In genomic region chr11:116850833-116851477, GRCm38 (mm10) we compare ENCODE assay signal across 9 mouse cellular contexts. TPM values are rescaled to one million over a fixed set of nuclear protein-coding genes. Genes with fewer than 3 reads are reported as not detected.
DNase-seq lines count a peak whose midpoint lies in the region; ATAC-seq and TF ChIP-seq lines count a peak whose summit lies in the region.
"Had no signal": no experiment of that assay in that cellular context is flagged by ENCODE, and none has a peak within 500 bp of the region (broad histone marks: within the 10 kb centered on the region; RNA-seq: fewer than 3 reads in every experiment).

No protein-coding gene starts in this region.

- DNase-seq in cerebellum, adult 9-10 months, result peak; percentile 45
- DNase-seq in cerebellum, adult 11 months, result no peak
- DNase-seq in spleen, adult 2 months (ENCODE audit: low read depth in 1 of 2, low spot score in 2 of 2), result no peak
- DNase-seq in spleen, adult 18-20 months, result no peak
- DNase-seq in liver, embryonic 13.5 days, result no peak
- no peak for DNase-seq in cerebellum, postnatal 4 days (ENCODE audit: low spot score in 2 of 2)
- no peak for DNase-seq in thymus, postnatal 10 days (ENCODE audit: low spot score in 2 of 2)
- no peak for DNase-seq in cerebellum, adult 11-12 months
- DNase-seq: cerebellum, postnatal 25 days had no signal

- no peak overlapping the region for H3K27ac ChIP-seq in spleen, adult 2 months (ENCODE audit: insufficient read depth, low read length)
- H3K27ac ChIP-seq in liver, embryonic 13.5 days, result peak overlapping the region; percentile 98

- H3K36me3 ChIP-seq in spleen, adult 2 months (ENCODE audit: control insufficient read depth, insufficient read depth, low read length), result peaks cover 20% of the 10 kb centered on the region
- H3K36me3 ChIP-seq in liver, embryonic 13.5 days, result peaks cover 60% of the 10 kb centered on the region

- H3K4me3 ChIP-seq in spleen, adult 2 months (ENCODE audit: extremely low read depth, insufficient read depth, insufficient read length), result peak overlapping the region; percentile 72
- peak overlapping the region; percentile 98 for H3K4me3 ChIP-seq in liver, embryonic 13.5 days (replicated peaks)

- TF ChIP-seq CTCF in spleen, adult 2 months (IDR thresholded peaks at IDR 0.05; ENCODE audit: extremely low read depth, insufficient read depth, insufficient read length, insufficient replicate concordance), result no peak

- H3K9ac ChIP-seq in liver, embryonic 13.5 days, result peak overlapping the region; percentile 99

- no peak for TF ChIP-seq POLR2A in spleen, adult 2 months (IDR thresholded peaks at IDR 0.05; ENCODE audit: low read depth, low read length)

- peak overlapping the region; percentile 90 for H3K4me2 ChIP-seq in liver, embryonic 13.5 days

- no peak for ATAC-seq in liver, embryonic 13.5 days (ENCODE audit: low read depth)

- WGBS in spleen, adult 2 months, result 11% methylated on average over 6 of the region's 6 CpGs
- WGBS in liver, embryonic 13.5 days (ENCODE audit: insufficient replicate concordance), result 20% methylated on average over 6 of the region's 6 CpGs

- H3K27me3 ChIP-seq in spleen, adult 2 months (ENCODE audit: control insufficient read depth, insufficient read depth, low read length), result no peaks in the 10 kb centered on the region
- H3K27me3 ChIP-seq in liver, embryonic 13.5 days, result no peaks in the 10 kb centered on the region

- no peaks in the 10 kb centered on the region; the same call in none of the 2 replicates for H3K4me1 ChIP-seq in spleen, adult 2 months (ENCODE audit: control insufficient read depth, insufficient read depth, insufficient read length)
- H3K4me1 ChIP-seq in liver, embryonic 13.5 days (replicated peaks), result peaks cover 62% of the 10 kb centered on the region

- H3K9me3 ChIP-seq in liver, embryonic 13.5 days (replicated peaks), result no peaks in the 10 kb centered on the region

RNA-seq across cellular contexts. Expression of gene Mfsd11, which starts 1.3 kb away (rescaled TPM):
- 14.2 and 15.7 TPM in 2 replicates for polyA plus RNA-seq in spleen, adult 2 months (2012; rRNA removed)
- polyA plus RNA-seq in liver, embryonic 13.5 days (2015; fragmentation: Nextera tagmentation; extraction: Ambion mirVana), result 10.4 and 11.8 TPM in 2 replicates

RNA-seq across cellular contexts. Expression of gene Srsf2, which starts 1.9 kb away (rescaled TPM):
- polyA plus RNA-seq in spleen, adult 2 months (2012; rRNA removed), result 546 and 923 TPM in 2 replicates
- 543 and 573 TPM in 2 replicates for polyA plus RNA-seq in liver, embryonic 13.5 days (2015; fragmentation: Nextera tagmentation; extraction: Ambion mirVana)

RNA-seq across cellular contexts. Expression of gene Jmjd6, which starts 7.7 kb away (rescaled TPM):
- polyA plus RNA-seq in spleen, adult 2 months (2012; rRNA removed), result 21.7 and 23.3 TPM in 2 replicates
- polyA plus RNA-seq in liver, embryonic 13.5 days (2015; fragmentation: Nextera tagmentation; extraction: Ambion mirVana), result 38.1 and 40.1 TPM in 2 replicates

RNA-seq across cellular contexts. Expression of gene Mettl23, which starts 7.9 kb away (rescaled TPM):
- 30.9 and 35.7 TPM in 2 replicates for polyA plus RNA-seq in spleen, adult 2 months (2012; rRNA removed)
- polyA plus RNA-seq in liver, embryonic 13.5 days (2015; fragmentation: Nextera tagmentation; extraction: Ambion mirVana), result 44.2 and 47.0 TPM in 2 replicates

RNA-seq across cellular contexts. Expression of gene Mxra7, which starts 23.1 kb away (rescaled TPM):
- 18.6 and 25.0 TPM in 2 replicates for polyA plus RNA-seq in spleen, adult 2 months (2012; rRNA removed)
- polyA plus RNA-seq in liver, embryonic 13.5 days (2015; fragmentation: Nextera tagmentation; extraction: Ambion mirVana), result 2.0 and 2.5 TPM in 2 replicates
